Mouse (Mus musculus): Measurements from ENCODE around the gene Galnt7.
"Not testable (repeated sequence)": the region's sequence is repeated elsewhere in the genome, so short reads cannot be mapped to it uniquely, and the experiment has no call there.

Gene Galnt7

GRCm38 (mm10) chr8:57533106-57533505 is 119.7 kb downstream of the Galnt7 start:
- no peak for DNase-seq

- no peak for DNase-seq
Measured at GRCm38 (mm10) chr8:57532223-57532622, 120.6 kb downstream of the Galnt7 start.

GRCm38 (mm10) chr8:57530666-57531349 is 122.0 kb downstream of the Galnt7 start:
- peak; percentile 67 for DNase-seq

GRCm38 (mm10) chr8:57530238-57530637 is 122.6 kb downstream of the Galnt7 start:
- DNase-seq: no peak

- no peak for DNase-seq
Measured at GRCm38 (mm10) chr8:57528036-57528435, 124.8 kb downstream of the Galnt7 start.

GRCm38 (mm10) chr8:57520186-57520786 is 132.5 kb downstream of the Galnt7 start:
- DNase-seq: no peak

GRCm38 (mm10) chr8:57517723-57518122 is 135.1 kb downstream of the Galnt7 start:
- DNase-seq: no peak

GRCm38 (mm10) chr8:57516685-57517084 is 136.1 kb downstream of the Galnt7 start:
- not testable (repeated sequence) for DNase-seq

GRCm38 (mm10) chr8:57513178-57513661 is 139.6 kb downstream of the Galnt7 start:
- DNase-seq: not testable (repeated sequence)

- peak; percentile 17 for DNase-seq
Measured at GRCm38 (mm10) chr8:57512141-57513056, 140.4 kb downstream of the Galnt7 start.

- DNase-seq: peak; percentile 100
Measured at GRCm38 (mm10) chr8:57511316-57512118, 141.3 kb downstream of the Galnt7 start, which contains the start of gene Hmgb2. Gene Hmgb2 (plus strand): TSS chr8:57511907.

GRCm38 (mm10) chr8:57510791-57511315 is 142.0 kb downstream of the Galnt7 start:
- no peak for DNase-seq

GRCm38 (mm10) chr8:57508657-57509056 is 144.2 kb downstream of the Galnt7 start:
- no peak for DNase-seq

GRCm38 (mm10) chr8:57507556-57508063 is 145.2 kb downstream of the Galnt7 start:
- peak; percentile 0 for DNase-seq

GRCm38 (mm10) chr8:57505500-57505899 is 147.3 kb downstream of the Galnt7 start:
- not testable (repeated sequence) for DNase-seq

- peak; percentile 40 for DNase-seq
Measured at GRCm38 (mm10) chr8:57503641-57504040, 149.2 kb downstream of the Galnt7 start.

- peak; percentile 47 for DNase-seq
Measured at GRCm38 (mm10) chr8:57498847-57499511, 153.9 kb downstream of the Galnt7 start.

GRCm38 (mm10) chr8:57498494-57498846 is 154.4 kb downstream of the Galnt7 start:
- no peak for DNase-seq

- no peak for DNase-seq
Measured at GRCm38 (mm10) chr8:57491873-57492272, 161.0 kb downstream of the Galnt7 start.

GRCm38 (mm10) chr8:57489896-57490295 is 162.9 kb downstream of the Galnt7 start:
- DNase-seq: peak; percentile 65

- no peak for DNase-seq
Measured at GRCm38 (mm10) chr8:57489366-57489765, 163.5 kb downstream of the Galnt7 start.
